Mouse (Mus musculus) liver, adult 2 months (tissue): ENCODE measurements around the gene Bcdin3d.

Experiments used
- CTCF ChIP-seq: fragments of 200-500 bp; IDR thresholded peaks from 2 replicates; pipeline ENCODE4 v1.5.1; 2011; ENCODE audit warnings: low read depth, low read length, control low read depth
- POLR2A ChIP-seq: fragments of 200-500 bp; IDR thresholded peaks from 2 replicates; pipeline ENCODE4 v1.6.1; 2011; ENCODE audit warnings: low read length, control low read depth; ENCODE audit not compliant: insufficient read depth; ENCODE audit errors: extremely low read depth

GRCm38 (mm10) chr15:99422551-99422950 lies 52.0 kb downstream of the Bcdin3d start:
- TF ChIP-seq CTCF: no peak
- TF ChIP-seq POLR2A: no peak
